Mouse (Mus musculus): ENCODE measurements around the gene Speg.

The Speg gene

GRCm38 (mm10) chr1:75374950-75375936 lies at the start of gene Speg:
Speg (plus strand) TSS chr1:75375297.
- DNase-seq (ENCODE audit: low spot score in 2 of 2) = no peak

GRCm38 (mm10) chr1:75327461-75327860 lies 47.6 kb upstream of the Speg start:
- no peak for DNase-seq (ENCODE audit: low spot score in 2 of 2)

DNA sequence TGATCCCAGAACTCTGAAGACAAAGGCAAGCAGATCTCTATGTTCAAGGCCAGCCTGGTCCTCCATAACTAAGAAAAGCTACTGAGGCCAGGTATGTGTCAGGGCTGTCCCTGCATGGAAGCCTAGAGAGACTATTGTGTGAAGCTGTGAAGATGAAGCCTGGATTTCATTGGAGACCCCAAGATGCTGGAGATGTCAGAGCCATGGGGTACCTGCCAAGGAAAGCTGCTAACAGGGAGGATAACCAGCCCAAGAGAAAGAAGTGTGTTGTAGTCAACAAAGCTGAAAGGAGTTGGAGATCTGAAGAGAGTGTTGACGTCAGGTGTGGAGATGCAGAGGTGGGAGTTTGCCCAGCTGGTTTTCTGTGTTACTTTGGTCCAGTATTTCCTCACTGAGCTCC lies 43.8 kb upstream of the Speg start:
- DNase-seq (ENCODE audit: low spot score in 2 of 2) = no peak

- DNase-seq (ENCODE audit: low spot score in 2 of 2) = no peak
Observed at GRCm38 (mm10) chr1:75336461-75336860, 38.6 kb upstream of the Speg start.

DNA sequence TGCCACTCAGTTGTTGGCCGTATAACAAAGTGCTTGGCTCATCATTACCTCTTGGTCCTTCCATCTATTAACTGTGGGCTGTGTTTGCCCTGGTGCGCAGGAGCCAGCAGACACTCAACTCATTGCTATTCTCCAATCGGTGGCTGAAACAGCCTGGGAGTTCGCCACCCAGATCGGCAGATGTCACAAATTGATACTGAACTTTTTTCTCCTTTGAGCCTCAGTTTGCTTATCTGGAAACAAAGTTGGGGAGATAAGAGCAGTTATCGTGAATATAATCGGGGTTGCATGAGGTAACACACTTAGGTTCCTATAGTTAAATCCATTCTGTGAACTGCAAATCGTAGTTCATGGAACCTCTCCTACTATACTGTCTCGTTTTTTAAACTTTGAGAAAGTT lies 38.0 kb upstream of the Speg start:
- DNase-seq (ENCODE audit: low spot score in 2 of 2) = no peak

GRCm38 (mm10) chr1:75338091-75338694 lies 36.9 kb upstream of the Speg start:
- no peak for DNase-seq (ENCODE audit: low spot score in 2 of 2)

DNA sequence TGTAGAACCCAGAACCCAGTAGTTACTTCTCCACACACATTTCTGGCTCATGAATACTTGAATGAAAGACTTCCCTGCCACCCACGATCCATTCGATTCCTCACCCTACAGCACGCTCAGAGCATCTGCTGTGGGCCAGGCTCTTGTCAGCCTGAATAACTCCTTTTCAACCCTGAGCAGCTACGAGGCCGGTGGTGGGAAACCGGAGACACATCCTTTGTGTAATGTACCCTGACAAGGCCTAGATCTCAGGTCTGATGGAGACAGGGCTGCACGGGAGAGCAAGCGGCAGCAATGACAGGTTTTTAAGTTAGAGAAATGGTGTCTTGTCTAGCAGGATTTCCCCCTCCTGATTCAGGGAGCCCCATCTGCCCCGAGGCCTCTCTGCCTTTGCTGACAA lies 35.8 kb upstream of the Speg start:
- DNase-seq (ENCODE audit: low spot score in 2 of 2) = peak; percentile 33 to 46

GRCm38 (mm10) chr1:75340519-75340918 lies 34.6 kb upstream of the Speg start:
- no peak for DNase-seq (ENCODE audit: low spot score in 2 of 2)

- DNase-seq (ENCODE audit: low spot score in 2 of 2) = peak; percentile 81 to 83
Observed at GRCm38 (mm10) chr1:75342874-75343416, 32.2 kb upstream of the Speg start.

GRCm38 (mm10) chr1:75344291-75345035 lies 30.6 kb upstream of the Speg start:
- DNase-seq (ENCODE audit: low spot score in 2 of 2) = no peak

DNA sequence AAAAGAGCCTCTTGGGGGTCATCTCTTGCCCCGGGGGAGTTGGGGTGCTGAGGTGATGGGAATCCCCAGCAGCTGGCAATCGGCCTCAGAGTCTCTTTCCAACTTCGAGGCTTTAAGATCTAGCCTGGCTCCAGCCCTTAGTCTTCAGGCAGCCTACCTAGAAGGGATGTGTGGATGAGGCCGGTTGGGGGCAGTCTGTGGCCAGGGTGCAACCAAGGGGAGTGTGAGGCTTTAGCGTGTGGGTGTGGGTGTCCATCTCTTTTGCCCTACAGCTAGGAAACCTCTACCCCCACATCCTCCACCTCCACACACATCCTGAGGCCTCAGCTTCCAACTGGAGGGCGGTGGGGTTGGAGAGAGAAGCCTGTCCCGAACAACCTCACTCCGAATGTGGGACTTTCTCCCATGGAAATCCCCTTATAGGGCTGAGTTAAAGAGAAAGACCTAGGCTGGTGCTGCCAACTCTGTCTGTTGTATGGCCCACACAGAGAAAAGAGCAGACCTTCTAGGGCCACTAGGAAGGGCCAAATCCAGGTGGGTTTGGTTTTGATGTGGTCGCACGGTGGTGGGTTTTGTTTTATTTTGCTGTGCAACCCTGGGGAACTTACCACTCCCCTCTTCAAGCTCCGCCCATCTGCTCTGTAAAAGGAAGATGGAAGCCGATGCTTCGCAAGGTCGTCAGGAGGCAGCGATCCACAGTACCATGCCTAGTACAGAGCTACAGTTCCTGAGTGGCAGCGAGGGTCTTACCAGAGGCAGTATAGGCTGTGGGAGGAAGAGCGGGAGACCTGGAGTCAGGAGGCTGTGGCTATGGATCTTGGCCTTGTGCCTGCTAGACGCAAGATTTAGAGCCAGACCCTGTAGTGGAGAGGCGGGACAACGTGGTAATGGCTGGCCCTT lies 29.8 kb upstream of the Speg start:
- no peak for DNase-seq (ENCODE audit: low spot score in 2 of 2)

GRCm38 (mm10) chr1:75347279-75347678 lies 27.8 kb upstream of the Speg start:
- no peak for DNase-seq (ENCODE audit: low spot score in 2 of 2)

DNA sequence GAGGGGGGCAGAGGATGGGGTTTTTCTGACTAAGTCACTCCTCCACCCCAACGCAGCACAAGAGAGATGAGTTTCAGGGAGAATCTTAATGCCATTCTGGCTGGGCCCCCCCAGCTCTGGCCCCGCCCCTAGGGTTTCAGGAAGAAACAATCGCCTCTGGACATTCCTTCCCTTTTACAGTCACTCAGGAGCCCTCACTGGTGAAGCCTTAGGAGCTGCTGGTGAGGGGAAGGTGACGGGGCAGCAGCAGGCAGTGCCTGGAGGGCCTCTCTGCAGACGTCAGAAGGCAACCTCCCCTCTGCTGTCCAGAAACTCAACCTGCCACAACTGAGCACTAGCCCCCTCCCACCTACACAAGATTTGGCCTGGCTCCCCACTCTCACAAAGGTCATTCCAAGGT lies 25.8 kb upstream of the Speg start:
- no peak for DNase-seq (ENCODE audit: low spot score in 2 of 2)

DNA sequence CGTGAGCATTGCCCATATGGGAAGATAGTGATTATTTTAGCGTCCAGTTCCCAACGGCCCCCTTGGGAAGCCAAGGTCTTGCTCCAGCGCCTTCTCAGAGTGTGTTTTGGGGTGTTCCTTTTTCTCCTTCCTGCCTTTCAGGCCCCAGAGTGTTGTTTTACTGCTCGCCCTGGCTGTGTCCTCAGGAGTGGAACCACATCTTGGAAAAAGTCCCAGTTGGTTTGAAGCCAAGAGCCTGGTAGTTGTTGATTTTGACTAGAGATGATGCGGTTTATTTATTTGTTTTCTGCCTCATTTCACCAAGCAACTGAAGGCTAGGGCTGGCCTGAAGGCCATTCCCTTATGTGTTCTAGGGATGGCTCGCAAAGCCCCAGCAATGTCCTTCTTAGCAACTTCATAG lies 17.8 kb upstream of the Speg start:
- DNase-seq (ENCODE audit: low spot score in 2 of 2) = no peak

- no peak for DNase-seq (ENCODE audit: low spot score in 2 of 2)
Observed at GRCm38 (mm10) chr1:75358009-75358408, 17.1 kb upstream of the Speg start.

- DNase-seq (ENCODE audit: low spot score in 2 of 2) = peak; percentile 53 to 74
Observed at GRCm38 (mm10) chr1:75359346-75359745, 15.8 kb upstream of the Speg start.

GRCm38 (mm10) chr1:75360112-75361031 lies 14.7 kb upstream of the Speg start, which contains the start of gene Des:
Des (plus strand) TSS chr1:75360329.
- DNase-seq (ENCODE audit: low spot score in 2 of 2) = no peak

DNA sequence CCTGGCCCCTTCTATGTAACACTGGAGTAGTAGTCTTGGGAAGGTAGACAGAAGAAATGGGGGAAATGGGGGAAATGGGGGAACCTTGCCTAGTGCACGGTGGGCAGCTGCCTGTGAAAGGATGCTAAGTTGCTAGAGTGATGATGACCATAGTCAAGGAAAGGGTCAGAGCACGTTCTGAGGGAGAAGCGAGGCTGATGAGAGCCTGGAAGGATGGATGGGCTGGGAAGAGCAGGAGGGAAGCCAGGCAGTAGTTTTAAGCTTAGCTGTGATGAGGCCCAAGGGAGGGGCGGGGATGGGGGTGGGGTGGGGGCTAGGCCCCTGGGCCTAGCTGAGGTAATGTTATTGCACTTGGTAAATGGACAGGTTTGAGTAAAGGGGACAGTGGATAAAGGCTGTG lies 14.0 kb upstream of the Speg start:
- no peak for DNase-seq (ENCODE audit: low spot score in 2 of 2)

GRCm38 (mm10) chr1:75361750-75362149 lies 13.3 kb upstream of the Speg start:
- no peak for DNase-seq (ENCODE audit: low spot score in 2 of 2)

GRCm38 (mm10) chr1:75363868-75364267 lies 11.2 kb upstream of the Speg start:
- DNase-seq (ENCODE audit: low spot score in 2 of 2) = no peak

Data from right cerebral cortex, adult 2 months (tissue).